Mouse (Mus musculus): ENCODE results near the gene Zfp853.

Zfp853 gene

GRCm38 (mm10) chr5:143293404-143293803 is at the start of gene Zfp853:
Gene Zfp853 (minus strand): TSS chr5:143293623.
- DNase-seq (ENCODE audit: low spot score in 2 of 2): no peak

- DNase-seq (ENCODE audit: low spot score in 2 of 2): no peak
Observed at GRCm38 (mm10) chr5:143339603-143340002, 46.2 kb upstream of the Zfp853 start.

- DNase-seq (ENCODE audit: low spot score in 2 of 2): no peak
Observed at GRCm38 (mm10) chr5:143336559-143336958, 43.1 kb upstream of the Zfp853 start.

- DNase-seq (ENCODE audit: low spot score in 2 of 2): no peak
Observed at GRCm38 (mm10) chr5:143335089-143335460, 41.7 kb upstream of the Zfp853 start.

GRCm38 (mm10) chr5:143334418-143335088 is 41.1 kb upstream of the Zfp853 start:
- DNase-seq (ENCODE audit: low spot score in 2 of 2): no peak

- peak; percentile 47 to 81 for DNase-seq (ENCODE audit: low spot score in 2 of 2)
Observed at GRCm38 (mm10) chr5:143333872-143334271, 40.4 kb upstream of the Zfp853 start.

GRCm38 (mm10) chr5:143328690-143329495 is 35.5 kb upstream of the Zfp853 start, which contains the start of gene Zdhhc4:
Gene Zdhhc4 (minus strand): TSS chr5:143329256.
- peak; percentile 82 to 93 for DNase-seq (ENCODE audit: low spot score in 2 of 2)

GRCm38 (mm10) chr5:143317288-143317610 is 23.8 kb upstream of the Zfp853 start:
- no peak for DNase-seq (ENCODE audit: low spot score in 2 of 2)

- no peak for DNase-seq (ENCODE audit: low spot score in 2 of 2)
Observed at GRCm38 (mm10) chr5:143316605-143317287, 23.3 kb upstream of the Zfp853 start.

- no peak for DNase-seq (ENCODE audit: low spot score in 2 of 2)
Observed at GRCm38 (mm10) chr5:143315514-143315888, 22.1 kb upstream of the Zfp853 start.

- DNase-seq (ENCODE audit: low spot score in 2 of 2): peak; percentile 84 to 91
Observed at GRCm38 (mm10) chr5:143314730-143315513, 21.5 kb upstream of the Zfp853 start, which contains the start of gene E130309D02Rik. Gene E130309D02Rik (minus strand): TSS chr5:143315360.

- no peak for DNase-seq (ENCODE audit: low spot score in 2 of 2)
Observed at GRCm38 (mm10) chr5:143314183-143314729, 20.8 kb upstream of the Zfp853 start.

GRCm38 (mm10) chr5:143311886-143312285 is 18.5 kb upstream of the Zfp853 start:
- peak in 1 of 2 experiments; percentile 83 for DNase-seq (ENCODE audit: low spot score in 2 of 2)

- no peak for DNase-seq (ENCODE audit: low spot score in 2 of 2)
Observed at GRCm38 (mm10) chr5:143309916-143310315, 16.5 kb upstream of the Zfp853 start.

- DNase-seq (ENCODE audit: low spot score in 2 of 2): no peak
Observed at GRCm38 (mm10) chr5:143308825-143309224, 15.4 kb upstream of the Zfp853 start.

GRCm38 (mm10) chr5:143304251-143304650 is 10.8 kb upstream of the Zfp853 start:
- DNase-seq (ENCODE audit: low spot score in 2 of 2): no peak

- DNase-seq (ENCODE audit: low spot score in 2 of 2): no peak
Observed at GRCm38 (mm10) chr5:143301296-143301695, 7.9 kb upstream of the Zfp853 start.

- no peak for DNase-seq (ENCODE audit: low spot score in 2 of 2)
Observed at GRCm38 (mm10) chr5:143299686-143300085, 6.3 kb upstream of the Zfp853 start.

GRCm38 (mm10) chr5:143298391-143298790 is 5.0 kb upstream of the Zfp853 start:
- no peak for DNase-seq (ENCODE audit: low spot score in 2 of 2)

- DNase-seq (ENCODE audit: low spot score in 2 of 2): no peak
Observed at GRCm38 (mm10) chr5:143297986-143298385, 4.6 kb upstream of the Zfp853 start.

- DNase-seq (ENCODE audit: low spot score in 2 of 2): no peak
Observed at GRCm38 (mm10) chr5:143295330-143295729, 1.9 kb upstream of the Zfp853 start.

Measured in urinary bladder, postnatal 4 days (tissue).